Mouse (Mus musculus) heart, embryonic 14.5 days (tissue): Measurements from ENCODE around the gene Usp15. TPM values are rescaled to one million over a fixed set of nuclear protein-coding genes. Genes with fewer than 3 reads are reported as not detected.

Experiments
- ATAC-seq: fragments of 200-750 bp; cut with Nextera tagmentation; 2 replicates; pipeline ENCODE4 v1.8.0; 2017; ENCODE audit warnings: low read depth, moderate TSS enrichment; ENCODE audit not compliant: insufficient number of reproducible peaks, insufficient read depth, low FRiP score
- H3K27ac ChIP-seq, 2 experiments: fragments of 200-500 bp in 1 of 2; fragments of 300-500 bp in 1 of 2; sonication (generic) in 1 of 2; replicated peaks in 1 of 2; 2 replicates each; pipeline ENCODE4 v1.5.1; 2012 to 2014; ENCODE audit warnings: low read depth in 2 of 2, low read length in 2 of 2, control low read depth in 1 of 2, mild to moderate bottlenecking in 1 of 2, mixed read lengths in 1 of 2; ENCODE audit not compliant: control insufficient read depth in 1 of 2, insufficient read depth in 1 of 2
- H3K27me3 ChIP-seq: fragments of 300-500 bp; sonication (generic); 2 replicates; pipeline ENCODE4 v1.6.1; 2014; ENCODE audit warnings: mild to moderate bottlenecking, low read length, control low read depth; ENCODE audit not compliant: control insufficient read depth, insufficient read depth
- H3K36me3 ChIP-seq: fragments of 300-500 bp; sonication (generic); 2 replicates; pipeline ENCODE4 v1.6.1; 2014; ENCODE audit warnings: mild to moderate bottlenecking, control low read depth, low read length, mixed read lengths; ENCODE audit not compliant: control insufficient read depth, insufficient read depth
- H3K4me1 ChIP-seq, 2 experiments: fragments of 200-500 bp in 1 of 2; fragments of 300-500 bp in 1 of 2; sonication (generic) in 1 of 2; 2 replicates each; pipeline ENCODE4 v1.6.1; 2012 to 2014; ENCODE audit warnings: low read length in 2 of 2, control low read depth in 1 of 2, mixed read lengths in 1 of 2; ENCODE audit not compliant: control insufficient read depth in 2 of 2, insufficient read depth in 2 of 2
- H3K4me2 ChIP-seq: fragments of 300-500 bp; sonication (generic); 2 replicates; pipeline ENCODE4 v1.6.1; 2014; ENCODE audit warnings: mild to moderate bottlenecking, low read length
- H3K4me3 ChIP-seq, 2 experiments: fragments of 200-500 bp in 1 of 2; fragments of 300-500 bp in 1 of 2; sonication (generic) in 1 of 2; 2 replicates each; pipeline ENCODE4 v1.5.1; 2012 to 2014; ENCODE audit warnings: low read length in 2 of 2, mild to moderate bottlenecking in 2 of 2, control low read depth in 1 of 2, low read depth in 1 of 2, moderate library complexity in 1 of 2; ENCODE audit not compliant: control insufficient read depth in 1 of 2, insufficient read depth in 1 of 2
- H3K9ac ChIP-seq: fragments of 300-500 bp; sonication (generic); 2 replicates; pipeline ENCODE4 v1.6.1; 2014; ENCODE audit warnings: mild to moderate bottlenecking, low read length
- H3K9me3 ChIP-seq: fragments of 300-500 bp; sonication (generic); 2 replicates; pipeline ENCODE4 v1.6.1; 2016; ENCODE audit warnings: low read length, control low read depth; ENCODE audit not compliant: control insufficient read depth
- WGBS: fragments of 180-500 bp; shearing (Covaris S2); extraction: QIAGEN DNeasy Blood & Tissue Kit; methylation state at CpG from one replicate; pipeline ENCODE4 v1.1.7; 2014; 5-methylcytosine and 5-hydroxymethylcytosine counted together
- polyA plus RNA-seq: library from polyadenylated mRNA; unstranded; fragments of >200 nt; fragmentation: Nextera tagmentation; extraction: Ambion mirVana; gene quantifications from 2 replicates; pipeline ENCODE4 v1.2.1, GENCODE M21; 2014

Gene Usp15
- polyA plus RNA-seq, 1 experiment from 2014 or later, result 65.9 TPM

DNA sequence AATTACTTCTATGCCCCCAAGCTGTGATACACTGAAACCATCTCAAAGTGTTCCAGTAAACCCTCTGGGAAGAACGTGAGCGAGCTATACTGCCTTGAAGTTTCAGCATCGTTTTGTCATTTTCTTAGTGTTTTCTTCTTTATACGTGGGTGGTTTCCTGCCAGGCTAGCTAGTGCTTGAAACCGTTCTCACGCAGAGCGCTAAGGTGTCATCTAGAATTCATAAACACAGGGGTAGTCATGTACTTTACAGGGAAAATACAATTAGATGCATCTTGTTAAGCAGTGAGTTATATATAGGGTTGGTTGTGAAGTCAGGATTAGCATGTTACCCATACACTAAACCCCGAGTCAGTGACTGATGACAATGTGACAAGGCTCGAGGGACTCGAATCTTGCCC is 65.3 kb downstream of the Usp15 start:
- Histone ChIP-seq H3K4me2 (no peak overlapping the region), H3K27ac (no peak overlapping the region), H3K4me1 (no peaks in the 10 kb centered on the region), H3K36me3 (peaks cover 63% of the 10 kb centered on the region), H3K9me3 (no peaks in the 10 kb centered on the region), H3K27me3 (no peaks in the 10 kb centered on the region), H3K9ac (no peak overlapping the region), H3K4me3 (no peak overlapping the region)
- ATAC-seq, result no peak
- 91% methylated on average over 10 of the region's 10 CpGs for WGBS

GRCm38 (mm10) chr10:123120666-123121392 is 76.0 kb downstream of the Usp15 start:
- WGBS, result 94% methylated on average over 14 of the region's 14 CpGs
- Histone ChIP-seq H3K27me3 (no peaks in the 10 kb centered on the region), H3K4me2 (no peak overlapping the region), H3K36me3 (peaks cover 96% of the 10 kb centered on the region), H3K4me1 (no peaks in the 10 kb centered on the region), H3K9me3 (no peaks in the 10 kb centered on the region), H3K27ac (no peak overlapping the region), H3K9ac (no peak overlapping the region), H3K4me3 (no peak overlapping the region)
- no peak for ATAC-seq

GRCm38 (mm10) chr10:123116861-123117260 is 79.9 kb downstream of the Usp15 start:
- Histone ChIP-seq H3K4me1 (no peaks in the 10 kb centered on the region), H3K36me3 (peaks cover 95% of the 10 kb centered on the region), H3K27ac (no peak overlapping the region), H3K9me3 (no peaks in the 10 kb centered on the region), H3K27me3 (no peaks in the 10 kb centered on the region), H3K4me2 (no peak overlapping the region), H3K9ac (no peak overlapping the region), H3K4me3 (no peak overlapping the region)
- ATAC-seq, result no peak
- 85% methylated on average over 14 of the region's 14 CpGs for WGBS

- no peaks in the 10 kb centered on the region for H3K9me3 ChIP-seq
- ATAC-seq, result no peak
- H3K9ac ChIP-seq, result no peak overlapping the region
- H3K36me3 ChIP-seq, result peaks cover 76% of the 10 kb centered on the region
- H3K27me3 ChIP-seq, result no peaks in the 10 kb centered on the region
- WGBS, result 93% methylated on average over 8 of the region's 8 CpGs
- H3K4me2 ChIP-seq, result no peak overlapping the region
- no peaks in the 10 kb centered on the region for H3K4me1 ChIP-seq
- no peak overlapping the region for H3K27ac ChIP-seq
- no peak overlapping the region for H3K4me3 ChIP-seq
These were observed 83.3 kb downstream of the Usp15 start for GRCm38 (mm10) chr10:123113466-123113865.

GRCm38 (mm10) chr10:123112787-123113168 is 84.0 kb downstream of the Usp15 start:
- Histone ChIP-seq H3K4me3 (no peak overlapping the region), H3K4me1 (no peaks in the 10 kb centered on the region), H3K9ac (no peak overlapping the region), H3K36me3 (peaks cover 69% of the 10 kb centered on the region), H3K27me3 (no peaks in the 10 kb centered on the region), H3K9me3 (no peaks in the 10 kb centered on the region), H3K4me2 (no peak overlapping the region), H3K27ac (no peak overlapping the region)
- no peak for ATAC-seq
- 89% methylated on average over 9 of the region's 9 CpGs for WGBS

GRCm38 (mm10) chr10:123112056-123112786 is 84.6 kb downstream of the Usp15 start:
- Histone ChIP-seq H3K36me3 (peaks cover 68% of the 10 kb centered on the region), H3K4me3 (no peak overlapping the region), H3K4me2 (no peak overlapping the region), H3K27ac (no peak overlapping the region), H3K9me3 (no peaks in the 10 kb centered on the region), H3K4me1 (no peaks in the 10 kb centered on the region), H3K9ac (no peak overlapping the region), H3K27me3 (no peaks in the 10 kb centered on the region)
- WGBS, result 88% methylated on average over 11 of the region's 11 CpGs
- no peak for ATAC-seq

DNA sequence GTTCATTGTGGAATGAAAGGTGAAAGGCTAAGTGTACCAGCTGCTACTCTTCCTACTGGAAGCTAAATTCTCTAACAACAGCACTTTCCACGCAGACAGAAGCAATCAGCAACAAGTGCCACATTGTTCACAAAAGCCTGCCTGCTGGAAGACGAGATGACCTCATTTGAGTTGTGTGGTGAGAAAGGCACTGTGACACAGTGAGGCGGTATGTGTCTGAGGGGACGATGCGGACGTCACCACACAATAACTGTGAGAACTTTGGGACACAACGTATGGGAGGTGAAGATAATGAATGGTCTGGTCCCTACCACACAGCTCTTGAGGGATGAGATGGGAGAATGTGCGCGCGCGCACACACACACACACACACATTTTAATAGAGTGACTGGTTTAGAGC is 86.2 kb downstream of the Usp15 start:
- H3K9ac ChIP-seq, result no peak overlapping the region
- H3K27ac ChIP-seq, result no peak overlapping the region
- H3K4me3 ChIP-seq, result no peak overlapping the region
- no peaks in the 10 kb centered on the region for H3K9me3 ChIP-seq
- ATAC-seq, result no peak
- no peaks in the 10 kb centered on the region for H3K27me3 ChIP-seq
- H3K4me2 ChIP-seq, result no peak overlapping the region
- peaks cover 51% of the 10 kb centered on the region for H3K36me3 ChIP-seq
- no peaks in the 10 kb centered on the region for H3K4me1 ChIP-seq
- 69% methylated on average over 11 of the region's 11 CpGs for WGBS
